Mouse (Mus musculus) hindbrain, embryonic 12.5 days (tissue): ENCODE measurements around the gene Slc12a6. TPM values are rescaled to one million over a fixed set of nuclear protein-coding genes. Genes with fewer than 3 reads are reported as not detected.

ENCODE experiments used
- ATAC-seq: fragments of 200-750 bp; cut with Nextera tagmentation; 2 replicates; pipeline ENCODE4 v1.8.0; 2017; ENCODE audit warnings: moderate TSS enrichment; ENCODE audit not compliant: low FRiP score
- H3K27ac ChIP-seq: fragments of 300-500 bp; sonication (generic); 2 replicates; pipeline ENCODE4 v1.5.1; 2016; ENCODE audit warnings: mild to moderate bottlenecking
- H3K27me3 ChIP-seq: fragments of 300-500 bp; sonication (generic); 2 replicates; pipeline ENCODE4 v1.6.1; 2016; ENCODE audit warnings: mild to moderate bottlenecking
- H3K36me3 ChIP-seq: fragments of 300-500 bp; sonication (generic); 2 replicates; pipeline ENCODE4 v1.6.1; 2016; ENCODE audit warnings: mild to moderate bottlenecking
- H3K4me1 ChIP-seq: fragments of 300-500 bp; sonication (generic); 2 replicates; pipeline ENCODE4 v1.6.1; 2016
- H3K4me2 ChIP-seq: fragments of 300-500 bp; sonication (generic); replicated peaks from 2 replicates; pipeline ENCODE4 v1.6.1; 2016; ENCODE audit warnings: mild to moderate bottlenecking
- H3K4me3 ChIP-seq: fragments of 300-500 bp; sonication (generic); 2 replicates; pipeline ENCODE4 v1.5.1; 2016; ENCODE audit warnings: mild to moderate bottlenecking
- H3K9ac ChIP-seq: fragments of 300-500 bp; sonication (generic); 2 replicates; pipeline ENCODE4 v1.6.1; 2016; ENCODE audit warnings: mild to moderate bottlenecking, moderate library complexity
- H3K9me3 ChIP-seq: fragments of 300-500 bp; sonication (generic); replicated peaks from 2 replicates; pipeline ENCODE4 v1.6.1; 2016; ENCODE audit warnings: mild to moderate bottlenecking
- WGBS: fragments of 180-500 bp; shearing (Covaris S2); methylation state at CpG from one replicate; pipeline ENCODE4 v1.1.7; 2016; 5-methylcytosine and 5-hydroxymethylcytosine counted together
- polyA plus RNA-seq: library from polyadenylated mRNA; unstranded; fragments of >200 nt; fragmentation: Nextera tagmentation; extraction: Ambion mirVana; gene quantifications from 2 replicates; pipeline ENCODE4 v1.2.1, GENCODE M21; 2016

Slc12a6 gene
- polyA plus RNA-seq, 1 experiment from 2014 or later: 21.1 TPM

- Histone ChIP-seq H3K4me1 (no peaks in the 10 kb centered on the region), H3K9me3 (no peaks in the 10 kb centered on the region), H3K36me3 (no peaks in the 10 kb centered on the region), H3K27ac (no peak overlapping the region), H3K4me3 (no peak overlapping the region), H3K4me2 (no peak overlapping the region), H3K27me3 (no peaks in the 10 kb centered on the region), H3K9ac (no peak overlapping the region)
- no peak for ATAC-seq
- WGBS: 92% methylated on average over 2 of the region's 2 CpGs
These were observed 27.2 kb downstream of the Slc12a6 start for GRCm38 (mm10) chr2:112292823-112293222.

- no peaks in the 10 kb centered on the region for H3K27me3 ChIP-seq
- H3K9me3 ChIP-seq: no peaks in the 10 kb centered on the region
- 88% methylated on average over 3 of the region's 3 CpGs for WGBS
These were observed 30.6 kb downstream of the Slc12a6 start for GRCm38 (mm10) chr2:112296211-112296610.

GRCm38 (mm10) chr2:112298221-112298620 lies 32.6 kb downstream of the Slc12a6 start:
- Histone ChIP-seq H3K27ac (no peak overlapping the region), H3K36me3 (no peaks in the 10 kb centered on the region), H3K4me2 (no peak overlapping the region), H3K4me3 (no peak overlapping the region), H3K9ac (no peak overlapping the region), H3K4me1 (no peaks in the 10 kb centered on the region), H3K27me3 (no peaks in the 10 kb centered on the region), H3K9me3 (no peaks in the 10 kb centered on the region)
- WGBS: 96% methylated on average over 4 of the region's 4 CpGs
- no peak for ATAC-seq

More at GRCm38 (mm10) chr2:112296211-112296610, 30.6 kb downstream of the Slc12a6 start:
- H3K9ac ChIP-seq: no peak overlapping the region
- H3K4me1 ChIP-seq: no peaks in the 10 kb centered on the region
- no peaks in the 10 kb centered on the region for H3K36me3 ChIP-seq
- ATAC-seq: no peak
- no peak overlapping the region for H3K4me2 ChIP-seq
- H3K4me3 ChIP-seq: no peak overlapping the region
- no peak overlapping the region for H3K27ac ChIP-seq

- H3K4me3 ChIP-seq: no peak overlapping the region
- 92% methylated on average over 3 of the region's 3 CpGs for WGBS
- H3K4me2 ChIP-seq: no peak overlapping the region
- no peaks in the 10 kb centered on the region for H3K36me3 ChIP-seq
- no peaks in the 10 kb centered on the region for H3K9me3 ChIP-seq
- ATAC-seq: no peak
- H3K4me1 ChIP-seq: no peaks in the 10 kb centered on the region
- H3K27ac ChIP-seq: no peak overlapping the region
- H3K9ac ChIP-seq: no peak overlapping the region
- no peaks in the 10 kb centered on the region for H3K27me3 ChIP-seq
These were observed 43.0 kb downstream of the Slc12a6 start for GRCm38 (mm10) chr2:112308671-112309070.

GRCm38 (mm10) chr2:112309161-112309600 lies 43.6 kb downstream of the Slc12a6 start:
- Histone ChIP-seq H3K4me3 (no peak overlapping the region), H3K27ac (no peak overlapping the region), H3K36me3 (no peaks in the 10 kb centered on the region), H3K4me1 (no peaks in the 10 kb centered on the region), H3K27me3 (no peaks in the 10 kb centered on the region), H3K4me2 (no peak overlapping the region), H3K9ac (no peak overlapping the region), H3K9me3 (no peaks in the 10 kb centered on the region)
- ATAC-seq: no peak
- WGBS: 82% methylated on average over 10 of the region's 10 CpGs

- 85% methylated on average over 7 of the region's 7 CpGs for WGBS
These were observed 50.0 kb downstream of the Slc12a6 start for GRCm38 (mm10) chr2:112315638-112316037.

GRCm38 (mm10) chr2:112318227-112318626 lies 52.6 kb downstream of the Slc12a6 start:
- Histone ChIP-seq H3K4me3 (no peak overlapping the region), H3K27ac (no peak overlapping the region), H3K36me3 (no peaks in the 10 kb centered on the region), H3K9ac (no peak overlapping the region), H3K27me3 (no peaks in the 10 kb centered on the region), H3K9me3 (no peaks in the 10 kb centered on the region), H3K4me1 (no peaks in the 10 kb centered on the region), H3K4me2 (no peak overlapping the region)
- no peak for ATAC-seq
- 91% methylated on average over 2 of the region's 2 CpGs for WGBS

More at GRCm38 (mm10) chr2:112315638-112316037, 50.0 kb downstream of the Slc12a6 start:
- Histone ChIP-seq H3K4me3 (no peak overlapping the region), H3K4me2 (no peak overlapping the region), H3K9me3 (no peaks in the 10 kb centered on the region), H3K36me3 (no peaks in the 10 kb centered on the region), H3K27ac (no peak overlapping the region), H3K27me3 (no peaks in the 10 kb centered on the region), H3K9ac (no peak overlapping the region), H3K4me1 (no peaks in the 10 kb centered on the region)
- no peak for ATAC-seq

GRCm38 (mm10) chr2:112318905-112319304 lies 53.3 kb downstream of the Slc12a6 start:
- Histone ChIP-seq H3K4me1 (no peaks in the 10 kb centered on the region), H3K4me3 (no peak overlapping the region), H3K4me2 (no peak overlapping the region), H3K36me3 (no peaks in the 10 kb centered on the region), H3K9ac (no peak overlapping the region), H3K9me3 (no peaks in the 10 kb centered on the region), H3K27ac (no peak overlapping the region), H3K27me3 (no peaks in the 10 kb centered on the region)
- 88% methylated on average over 7 of the region's 7 CpGs for WGBS
- ATAC-seq: no peak

GRCm38 (mm10) chr2:112328069-112328777 lies 62.6 kb downstream of the Slc12a6 start:
- Histone ChIP-seq H3K9me3 (no peaks in the 10 kb centered on the region), H3K4me3 (no peak overlapping the region), H3K9ac (no peak overlapping the region), H3K4me2 (no peak overlapping the region), H3K27ac (no peak overlapping the region), H3K27me3 (no peaks in the 10 kb centered on the region), H3K36me3 (no peaks in the 10 kb centered on the region), H3K4me1 (no peaks in the 10 kb centered on the region)
- WGBS: 84% methylated on average over 11 of the region's 11 CpGs
- no peak for ATAC-seq

- WGBS: 77% methylated on average over 4 of the region's 4 CpGs
- H3K9ac ChIP-seq: no peak overlapping the region
- no peak for ATAC-seq
These were observed 66.7 kb downstream of the Slc12a6 start for GRCm38 (mm10) chr2:112332051-112332898.

GRCm38 (mm10) chr2:112337211-112337610 lies 71.6 kb downstream of the Slc12a6 start:
- 95% methylated on average over 6 of the region's 6 CpGs for WGBS
- ATAC-seq: no peak
- H3K36me3 ChIP-seq: peaks cover 44% of the 10 kb centered on the region

More at GRCm38 (mm10) chr2:112332051-112332898, 66.7 kb downstream of the Slc12a6 start:
- Histone ChIP-seq H3K36me3 (peaks cover 13% of the 10 kb centered on the region), H3K4me2 (no peak overlapping the region), H3K27ac (no peak overlapping the region), H3K4me3 (no peak overlapping the region), H3K4me1 (no peaks in the 10 kb centered on the region), H3K27me3 (no peaks in the 10 kb centered on the region), H3K9me3 (no peaks in the 10 kb centered on the region)

GRCm38 (mm10) chr2:112339736-112340135 lies 74.1 kb downstream of the Slc12a6 start:
- H3K4me1 ChIP-seq: no peaks in the 10 kb centered on the region
- ATAC-seq: no peak
- no peak overlapping the region for H3K27ac ChIP-seq
- no peak overlapping the region for H3K4me3 ChIP-seq
- H3K9ac ChIP-seq: no peak overlapping the region
- 94% methylated on average over 2 of the region's 2 CpGs for WGBS
- no peaks in the 10 kb centered on the region for H3K9me3 ChIP-seq
- H3K4me2 ChIP-seq: no peak overlapping the region
- peaks cover 47% of the 10 kb centered on the region for H3K36me3 ChIP-seq
- no peaks in the 10 kb centered on the region for H3K27me3 ChIP-seq

More at GRCm38 (mm10) chr2:112337211-112337610, 71.6 kb downstream of the Slc12a6 start:
- Histone ChIP-seq H3K27ac (no peak overlapping the region), H3K9ac (no peak overlapping the region), H3K4me2 (no peak overlapping the region), H3K4me3 (no peak overlapping the region), H3K4me1 (no peaks in the 10 kb centered on the region), H3K9me3 (no peaks in the 10 kb centered on the region), H3K27me3 (no peaks in the 10 kb centered on the region)
